Mouse (Mus musculus) brain, embryonic 14.5 days (tissue): ENCODE data around the gene Tnp1.

Experiments
- CTCF ChIP-seq: fragments of 200-500 bp; IDR thresholded peaks from 2 replicates; pipeline ENCODE4 v1.5.1; 2012; ENCODE audit warnings: inconsistent platforms, mild to moderate bottlenecking, moderate library complexity, borderline replicate concordance; ENCODE audit not compliant: insufficient read depth, insufficient read length; ENCODE audit errors: extremely low read depth
- POLR2A ChIP-seq: fragments of 200-500 bp; IDR thresholded peaks from 2 replicates; pipeline ENCODE4 v1.6.1; 2012; ENCODE audit warnings: mild to moderate bottlenecking, inconsistent platforms, borderline replicate concordance; ENCODE audit not compliant: poor library complexity, insufficient read depth, insufficient read length, severe bottlenecking; ENCODE audit errors: extremely low read depth

GRCm38 (mm10) chr1:73036536-73036935, 20.8 kb upstream of the Tnp1 start:
- no peak for TF ChIP-seq CTCF
- no peak for TF ChIP-seq POLR2A
